Mouse (Mus musculus) embryonic facial prominence, embryonic 10.5 days (tissue): ENCODE data around the gene Sod1. TPM values are rescaled to one million over a fixed set of nuclear protein-coding genes. Genes with fewer than 3 reads are reported as not detected.

ENCODE experiments used
- DNase-seq: peaks from one replicate; pipeline ENCODE4 v3.0.0-alpha.2; 2017; ENCODE audit warnings: low spot score
- H3K27ac ChIP-seq: fragments of 300-500 bp; sonication (generic); replicated peaks from 2 replicates; pipeline ENCODE4 v1.5.1; 2016; ENCODE audit warnings: mild to moderate bottlenecking
- H3K27me3 ChIP-seq: fragments of 300-500 bp; sonication (generic); replicated peaks from 2 replicates; pipeline ENCODE4 v1.6.1; 2016; ENCODE audit warnings: low read depth, mild to moderate bottlenecking; ENCODE audit not compliant: poor library complexity, severe bottlenecking
- H3K36me3 ChIP-seq: fragments of 300-500 bp; sonication (generic); replicated peaks from 2 replicates; pipeline ENCODE4 v1.6.1; 2016; ENCODE audit warnings: mild to moderate bottlenecking, moderate library complexity
- H3K4me1 ChIP-seq: fragments of 300-500 bp; sonication (generic); 2 replicates; pipeline ENCODE4 v1.6.1; 2016
- H3K4me3 ChIP-seq: fragments of 300-500 bp; sonication (generic); 2 replicates; pipeline ENCODE4 v1.5.1; 2016; ENCODE audit warnings: mild to moderate bottlenecking, moderate library complexity
- H3K9me3 ChIP-seq: fragments of 300-500 bp; sonication (generic); 2 replicates; pipeline ENCODE4 v1.6.1; 2016; ENCODE audit warnings: mild to moderate bottlenecking
- WGBS: fragments of 180-500 bp; shearing (Covaris S2); methylation state at CpG from one replicate; pipeline ENCODE4 v1.1.7; 2016; 5-methylcytosine and 5-hydroxymethylcytosine counted together
- polyA plus RNA-seq: library from polyadenylated mRNA; unstranded; fragments of >200 nt; fragmentation: Nextera tagmentation; extraction: Ambion mirVana; gene quantifications from 2 replicates; pipeline ENCODE4 v1.2.1, GENCODE M21; 2016

The Sod1 gene
- polyA plus RNA-seq: 1,351 and 1,353 TPM in 2 replicates

GRCm38 (mm10) chr16:90220026-90220891 lies at the start of gene Sod1:
TSS of gene Sod1 (plus strand) at chr16:90220754.
- Histone ChIP-seq H3K4me3 (peak within 1 kb of the TSS; percentile 92), H3K9me3 (no peaks in the 10 kb centered on the region), H3K27me3 (no peaks in the 10 kb centered on the region), H3K36me3 (peaks cover 26% of the 10 kb centered on the region), H3K4me1 (peaks cover 39% of the 10 kb centered on the region), H3K27ac (peak within 1 kb of the TSS; percentile 96)
- 2% methylated on average over 63 of the region's 63 CpGs for WGBS
- peak; percentile 97 for DNase-seq

GRCm38 (mm10) chr16:90171416-90171815 lies 49.1 kb upstream of the Sod1 start:
- no peak overlapping the region for H3K4me3 ChIP-seq
- H3K27ac ChIP-seq: no peak overlapping the region
- H3K4me1 ChIP-seq: peaks cover 3% of the 10 kb centered on the region; the same call in 1 of the 2 replicates
- no peaks in the 10 kb centered on the region for H3K36me3 ChIP-seq
- no peaks in the 10 kb centered on the region for H3K27me3 ChIP-seq
- H3K9me3 ChIP-seq: no peaks in the 10 kb centered on the region
- DNase-seq: no peak
- 47% methylated on average over 8 of the region's 8 CpGs for WGBS

GRCm38 (mm10) chr16:90176472-90176871 lies 44.1 kb upstream of the Sod1 start:
- Histone ChIP-seq H3K9me3 (no peaks in the 10 kb centered on the region), H3K27ac (no peak overlapping the region), H3K4me3 (no peak overlapping the region), H3K27me3 (no peaks in the 10 kb centered on the region), H3K36me3 (no peaks in the 10 kb centered on the region), H3K4me1 (no peaks in the 10 kb centered on the region)
- 64% methylated on average over 10 of the region's 10 CpGs for WGBS
- DNase-seq: no peak

- Histone ChIP-seq H3K4me3 (no peak overlapping the region), H3K4me1 (no peaks in the 10 kb centered on the region), H3K27ac (no peak overlapping the region), H3K36me3 (no peaks in the 10 kb centered on the region), H3K27me3 (no peaks in the 10 kb centered on the region), H3K9me3 (no peaks in the 10 kb centered on the region)
- DNase-seq: no peak
- 82% methylated on average over 8 of the region's 8 CpGs for WGBS
These were observed 43.1 kb upstream of the Sod1 start for GRCm38 (mm10) chr16:90177425-90177824.

- no peak for DNase-seq
- Histone ChIP-seq H3K27ac (no peak overlapping the region), H3K4me1 (no peaks in the 10 kb centered on the region), H3K27me3 (no peaks in the 10 kb centered on the region), H3K9me3 (no peaks in the 10 kb centered on the region), H3K4me3 (no peak overlapping the region), H3K36me3 (no peaks in the 10 kb centered on the region)
- 93% methylated on average over 3 of the region's 3 CpGs for WGBS
These were observed 42.1 kb upstream of the Sod1 start for GRCm38 (mm10) chr16:90178404-90178803.

GRCm38 (mm10) chr16:90179892-90180291 lies 40.7 kb upstream of the Sod1 start:
- H3K9me3 ChIP-seq: no peaks in the 10 kb centered on the region
- H3K4me3 ChIP-seq: no peak overlapping the region
- no peaks in the 10 kb centered on the region for H3K27me3 ChIP-seq
- 0 out of 2 replicates have a peak, but pooled peaks cover 3% of the 10 kb centered on the region for H3K4me1 ChIP-seq
- no peak overlapping the region for H3K27ac ChIP-seq
- H3K36me3 ChIP-seq: no peaks in the 10 kb centered on the region
- 83% methylated on average over 5 of the region's 5 CpGs for WGBS
- DNase-seq: no peak

- DNase-seq: no peak
- WGBS: 81% methylated on average over 6 of the region's 6 CpGs
These were observed 39.6 kb upstream of the Sod1 start for GRCm38 (mm10) chr16:90180975-90181374.

GRCm38 (mm10) chr16:90181673-90182072 lies 38.9 kb upstream of the Sod1 start:
- Histone ChIP-seq H3K27ac (no peak overlapping the region), H3K36me3 (no peaks in the 10 kb centered on the region), H3K4me1 (0 out of 2 replicates have a peak, but pooled peaks cover 3% of the 10 kb centered on the region), H3K27me3 (no peaks in the 10 kb centered on the region; the same call in 1 of the 2 replicates), H3K9me3 (no peaks in the 10 kb centered on the region), H3K4me3 (no peak overlapping the region)
- no peak for DNase-seq
- 88% methylated on average over 8 of the region's 8 CpGs for whole genome bisulfite sequencing

More at GRCm38 (mm10) chr16:90180975-90181374, 39.6 kb upstream of the Sod1 start:
- Histone ChIP-seq H3K9me3 (no peaks in the 10 kb centered on the region), H3K36me3 (no peaks in the 10 kb centered on the region), H3K27me3 (no peaks in the 10 kb centered on the region), H3K4me1 (0 out of 2 replicates have a peak, but pooled peaks cover 3% of the 10 kb centered on the region), H3K4me3 (no peak overlapping the region), H3K27ac (no peak overlapping the region)

GRCm38 (mm10) chr16:90184135-90184534 lies 36.4 kb upstream of the Sod1 start:
- DNase-seq: no peak
- Histone ChIP-seq H3K36me3 (no peaks in the 10 kb centered on the region), H3K27me3 (no peaks in the 10 kb centered on the region; the same call in 1 of the 2 replicates)

GRCm38 (mm10) chr16:90185928-90186588 lies 34.5 kb upstream of the Sod1 start:
- WGBS: 42% methylated on average over 8 of the region's 8 CpGs

More at GRCm38 (mm10) chr16:90184135-90184534, 36.4 kb upstream of the Sod1 start:
- no peak overlapping the region; the same call in 1 of the 2 replicates for H3K27ac ChIP-seq
- H3K4me3 ChIP-seq: no peak overlapping the region
- no peaks in the 10 kb centered on the region for H3K9me3 ChIP-seq
- 86% methylated on average over 6 of the region's 6 CpGs for WGBS
- H3K4me1 ChIP-seq: peaks cover 10% of the 10 kb centered on the region

GRCm38 (mm10) chr16:90187453-90187852 lies 33.1 kb upstream of the Sod1 start:
- peaks cover 10% of the 10 kb centered on the region for H3K4me1 ChIP-seq
- no peaks in the 10 kb centered on the region; the same call in 1 of the 2 replicates for H3K27me3 ChIP-seq
- DNase-seq: peak; percentile 54
- no peak overlapping the region for H3K27ac ChIP-seq
- 27% methylated on average over 13 of the region's 13 CpGs for WGBS
- no peaks in the 10 kb centered on the region for H3K9me3 ChIP-seq
- H3K36me3 ChIP-seq: no peaks in the 10 kb centered on the region
- no peak overlapping the region for H3K4me3 ChIP-seq

More at GRCm38 (mm10) chr16:90185928-90186588, 34.5 kb upstream of the Sod1 start:
- DNase-seq: peak; percentile 80
- Histone ChIP-seq H3K27me3 (no peaks in the 10 kb centered on the region; the same call in 1 of the 2 replicates), H3K4me3 (no peak overlapping the region), H3K4me1 (peaks cover 10% of the 10 kb centered on the region), H3K9me3 (no peaks in the 10 kb centered on the region), H3K36me3 (no peaks in the 10 kb centered on the region), H3K27ac (no peak overlapping the region)

GRCm38 (mm10) chr16:90191289-90191688 lies 29.3 kb upstream of the Sod1 start:
- Histone ChIP-seq H3K9me3 (no peaks in the 10 kb centered on the region), H3K27me3 (no peaks in the 10 kb centered on the region; the same call in 1 of the 2 replicates), H3K4me1 (peaks cover 7% of the 10 kb centered on the region), H3K36me3 (no peaks in the 10 kb centered on the region), H3K27ac (no peak overlapping the region), H3K4me3 (no peak overlapping the region)
- 70% methylated on average over 6 of the region's 6 CpGs for WGBS
- no peak for DNase-seq
